Mouse (Mus musculus) brain, adult 2 months (tissue): Measurements from ENCODE around the gene Gtf2f1.

ENCODE experiments used
- DNase-seq: peaks from one replicate; pipeline ENCODE4 v3.0.0; 2011; ENCODE audit warnings: low read depth, low spot score

The Gtf2f1 gene

DNA sequence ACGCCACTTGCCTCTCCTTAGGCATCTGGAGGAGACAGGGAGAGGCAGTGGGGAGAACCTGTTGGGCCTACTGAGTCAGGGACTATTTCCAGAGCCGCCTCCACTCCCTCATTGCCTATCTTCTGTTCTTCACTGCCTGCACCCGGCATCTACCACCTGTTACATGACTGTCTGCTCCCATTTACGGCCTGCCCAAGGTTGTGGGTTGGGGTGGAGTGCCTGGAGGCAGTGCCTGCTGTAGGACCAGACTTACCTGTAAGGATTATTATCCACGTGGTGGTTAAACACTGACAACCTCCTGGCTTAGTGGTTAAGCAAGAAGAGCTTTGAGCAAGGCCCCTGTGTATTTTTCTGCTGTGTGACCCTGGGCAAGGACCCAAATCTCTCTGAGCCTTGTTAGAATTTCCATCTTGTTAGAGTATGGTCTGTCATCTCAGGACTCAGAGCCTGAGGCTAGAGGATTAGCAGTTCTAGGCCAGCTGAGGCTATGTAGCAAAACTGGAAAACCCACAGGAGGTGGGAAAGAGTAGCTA lies 36.3 kb downstream of the Gtf2f1 start:
- DNase-seq, result peak; percentile 34

DNA sequence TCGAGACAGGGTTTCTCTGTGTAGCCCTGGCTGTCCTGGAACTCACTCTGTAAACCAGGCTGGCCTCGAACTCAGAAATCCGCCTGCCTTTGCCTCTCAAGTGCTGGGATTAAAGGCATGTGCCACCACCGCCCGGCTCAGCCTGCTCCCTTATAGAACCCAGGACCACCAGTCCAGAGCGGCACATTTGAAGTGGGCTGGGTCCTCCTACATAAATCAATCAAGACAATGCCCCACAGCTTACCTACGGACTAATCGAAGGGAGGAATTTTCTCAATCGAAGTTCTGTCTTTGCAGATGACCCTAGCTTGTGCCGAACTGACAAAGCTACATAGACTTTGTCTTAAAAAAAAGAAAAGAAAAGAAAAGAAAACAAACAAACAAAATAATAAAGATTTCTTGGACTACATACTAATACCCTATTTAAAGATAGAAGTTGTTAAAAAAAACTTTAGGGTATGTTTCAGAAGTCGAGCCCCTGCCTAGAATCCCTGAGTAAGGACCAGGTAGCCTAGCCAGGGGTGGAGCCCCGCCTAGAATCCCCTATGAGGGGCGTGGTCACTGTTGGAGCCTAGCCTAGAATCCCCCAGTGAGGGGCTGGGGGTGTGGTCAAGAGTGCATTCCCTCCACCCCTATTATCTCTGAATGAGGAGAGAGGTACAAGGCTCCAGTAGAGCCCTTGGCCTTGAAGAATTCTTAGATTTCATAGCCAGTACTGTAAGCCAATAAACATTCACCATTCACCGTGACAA lies 37.0 kb downstream of the Gtf2f1 start:
- no peak for DNase-seq

DNA sequence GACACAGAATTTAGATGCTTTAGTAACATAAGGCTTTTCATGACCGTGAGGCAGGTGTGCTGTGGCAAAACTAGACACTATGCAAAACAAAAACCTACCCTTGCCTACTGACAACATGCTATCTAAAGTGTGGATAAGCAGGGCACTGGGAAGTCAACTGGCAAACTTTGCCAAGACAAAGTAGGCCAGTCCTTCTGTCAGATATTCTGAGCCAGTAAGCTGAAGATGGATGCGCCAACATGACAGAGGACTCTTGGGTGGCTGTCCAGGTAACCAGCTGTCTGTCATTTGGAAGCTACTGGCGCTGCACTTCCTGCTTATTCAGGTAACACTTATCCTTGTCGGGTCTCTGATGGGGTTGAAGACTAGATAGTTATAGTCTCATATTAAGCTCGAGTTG lies 41.0 kb downstream of the Gtf2f1 start:
- DNase-seq, result peak; percentile 13

DNA sequence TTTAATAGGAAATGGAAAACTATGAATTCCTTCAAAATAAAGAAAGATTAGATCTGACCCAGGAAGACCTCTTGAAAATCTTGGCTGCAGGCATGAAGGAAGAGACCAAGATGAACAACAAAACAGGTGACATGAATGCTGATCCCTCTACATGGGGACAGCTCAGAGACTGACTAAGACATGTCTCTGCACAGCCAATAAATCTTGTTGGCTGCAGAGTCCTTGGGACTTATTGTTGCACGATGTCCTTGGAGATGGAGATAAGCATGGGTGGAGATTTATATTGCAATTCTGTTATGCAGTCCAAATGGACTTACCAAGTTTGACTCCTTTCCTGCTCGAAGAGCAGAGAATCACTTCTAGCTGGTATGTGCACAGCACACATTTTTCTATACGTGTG lies 41.8 kb downstream of the Gtf2f1 start:
- no peak for DNase-seq

DNA sequence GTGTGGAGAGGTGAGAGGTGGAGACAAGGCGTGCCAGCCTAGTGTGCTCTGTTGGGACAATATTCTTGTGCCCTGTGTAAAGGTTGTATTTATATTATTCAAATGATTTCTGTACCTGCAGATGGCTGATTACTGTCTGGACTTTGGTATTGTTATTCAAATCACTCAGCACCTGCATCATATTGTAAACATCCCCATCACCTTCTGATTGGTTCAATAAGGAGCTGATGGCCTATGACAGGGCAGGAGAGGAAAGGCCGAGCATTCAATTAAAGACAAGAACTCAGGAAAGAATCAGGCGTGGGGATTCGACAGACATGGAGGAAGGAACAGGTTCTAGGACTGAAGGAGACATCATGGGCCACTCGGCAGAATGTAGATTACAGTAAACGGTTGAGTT lies 47.4 kb downstream of the Gtf2f1 start:
- no peak for DNase-seq

DNA sequence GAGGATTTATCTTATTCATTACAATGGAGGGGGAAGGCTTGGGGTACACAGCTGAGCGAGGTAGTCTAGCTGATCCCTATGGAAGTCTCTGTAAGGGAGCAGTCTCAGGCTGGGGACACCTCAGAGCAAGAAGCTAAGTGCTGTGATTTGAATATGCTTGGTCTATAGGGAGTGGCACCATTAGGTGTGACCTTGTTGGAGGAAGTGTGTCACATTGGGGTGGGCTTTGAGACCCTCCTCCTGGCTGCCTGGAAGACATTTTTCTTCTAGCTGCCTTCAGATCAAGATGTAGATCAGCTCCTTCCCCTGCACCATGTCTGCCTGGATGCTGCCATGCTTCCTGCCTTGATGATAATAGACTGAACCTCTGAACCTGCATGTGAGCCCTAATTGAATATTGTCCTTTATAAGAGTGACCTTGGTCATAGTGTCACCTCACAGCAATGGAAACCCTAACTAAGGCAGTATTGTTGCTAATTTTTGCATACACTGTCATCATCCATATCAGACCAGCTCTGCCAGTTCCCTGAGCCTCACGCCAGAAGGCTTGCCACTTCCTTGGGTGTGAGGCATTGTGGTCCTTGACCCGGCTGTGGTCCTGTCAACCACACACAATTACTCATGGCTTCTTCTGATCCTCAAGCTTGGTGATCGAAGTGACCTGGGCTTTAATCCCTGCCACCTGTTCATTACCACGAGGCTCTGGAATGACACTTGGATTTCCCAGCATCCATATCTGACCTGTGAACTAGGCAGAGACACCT lies 48.3 kb downstream of the Gtf2f1 start:
- DNase-seq, result no peak

DNA sequence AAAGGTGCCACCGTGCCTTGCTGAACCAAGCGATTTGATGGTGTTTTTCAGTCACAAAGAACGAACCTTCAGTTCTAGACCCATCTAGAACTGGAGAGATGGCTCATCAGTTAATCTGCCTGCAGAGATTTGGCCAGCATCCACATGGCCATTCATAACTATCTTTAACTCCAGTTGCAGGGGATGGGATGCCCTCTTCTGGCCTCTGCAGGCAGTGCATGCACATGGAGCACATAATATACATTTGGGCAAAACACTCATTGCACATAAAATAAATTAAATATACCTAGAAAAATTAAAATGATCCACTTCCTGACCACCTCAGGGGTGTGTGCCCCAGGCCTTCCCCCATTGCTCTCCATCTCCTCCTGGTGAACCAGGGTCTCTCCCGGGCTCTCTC lies 49.2 kb downstream of the Gtf2f1 start:
- no peak for DNase-seq

DNA sequence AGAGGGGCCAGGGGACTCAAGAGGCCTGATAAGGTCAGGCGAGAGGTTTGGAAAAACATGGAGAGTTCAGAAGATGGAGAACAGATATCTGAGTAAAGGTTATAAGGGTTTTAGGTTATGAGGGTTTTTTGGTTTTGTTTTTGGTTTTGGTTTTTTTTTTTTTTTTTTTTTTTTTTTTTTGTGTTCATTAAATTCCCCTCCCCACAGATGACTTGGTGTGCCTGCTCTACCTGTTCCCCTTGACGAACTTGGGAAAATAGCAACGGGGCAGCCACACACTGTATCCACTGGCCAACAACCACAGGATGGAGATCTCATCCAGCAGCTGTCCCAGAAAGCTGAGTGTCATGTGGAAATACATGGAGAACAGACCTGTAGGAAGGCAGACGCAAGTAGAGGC lies 52.4 kb downstream of the Gtf2f1 start:
- no peak for DNase-seq

DNA sequence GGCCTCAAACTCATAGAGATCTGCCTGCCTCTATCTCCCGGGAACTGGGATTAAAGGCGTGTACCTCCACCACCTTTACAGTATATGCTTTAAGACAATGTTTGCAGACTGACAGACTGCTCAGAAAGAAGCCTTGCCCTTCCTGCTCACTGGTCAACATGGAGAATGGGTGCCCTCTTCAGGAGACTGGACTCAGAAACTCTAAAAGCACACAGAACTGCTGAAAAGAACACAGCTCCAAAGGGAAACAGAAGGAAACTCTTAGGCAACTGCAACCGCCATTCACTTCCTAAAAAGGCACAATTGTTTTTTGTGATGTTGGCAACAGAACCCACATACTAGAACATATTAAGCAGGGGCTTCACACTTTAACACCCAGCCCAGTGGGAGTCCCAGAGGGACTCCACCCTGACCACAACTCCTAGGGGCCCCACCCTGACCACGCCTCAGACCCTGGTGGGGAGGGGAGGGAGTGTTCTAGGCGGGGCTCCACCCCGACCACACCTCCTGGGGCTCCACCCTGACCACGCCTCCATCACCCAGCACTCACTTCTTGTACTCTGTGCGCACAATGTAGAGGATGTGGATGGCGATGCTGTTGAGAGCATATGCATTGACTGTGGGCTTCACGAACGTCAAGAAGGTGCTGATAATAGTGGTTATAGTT lies 53.2 kb downstream of the Gtf2f1 start:
- no peak for DNase-seq

DNA sequence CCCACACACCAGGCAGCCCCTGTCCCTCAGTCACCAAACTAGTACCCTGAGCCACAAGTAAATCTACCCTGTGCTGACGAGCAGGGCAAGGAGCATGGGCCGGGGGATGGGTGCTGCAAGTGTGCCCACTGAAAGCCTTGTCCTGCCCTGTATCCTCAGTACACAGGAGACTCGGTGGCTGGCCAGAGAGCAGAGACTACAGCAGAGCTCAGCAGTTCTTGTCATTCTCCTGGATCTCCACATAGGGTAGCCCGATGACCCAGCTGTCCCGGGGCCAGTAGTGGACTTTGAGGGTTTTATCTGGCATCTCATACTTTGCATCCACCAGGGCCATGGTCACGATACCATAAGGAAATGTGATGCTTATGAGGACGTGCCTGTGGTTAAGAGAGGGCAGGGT lies 56.2 kb downstream of the Gtf2f1 start:
- no peak for DNase-seq
